ENCODE assay signal across 8 mouse cellular contexts in the genomic region with DNA sequence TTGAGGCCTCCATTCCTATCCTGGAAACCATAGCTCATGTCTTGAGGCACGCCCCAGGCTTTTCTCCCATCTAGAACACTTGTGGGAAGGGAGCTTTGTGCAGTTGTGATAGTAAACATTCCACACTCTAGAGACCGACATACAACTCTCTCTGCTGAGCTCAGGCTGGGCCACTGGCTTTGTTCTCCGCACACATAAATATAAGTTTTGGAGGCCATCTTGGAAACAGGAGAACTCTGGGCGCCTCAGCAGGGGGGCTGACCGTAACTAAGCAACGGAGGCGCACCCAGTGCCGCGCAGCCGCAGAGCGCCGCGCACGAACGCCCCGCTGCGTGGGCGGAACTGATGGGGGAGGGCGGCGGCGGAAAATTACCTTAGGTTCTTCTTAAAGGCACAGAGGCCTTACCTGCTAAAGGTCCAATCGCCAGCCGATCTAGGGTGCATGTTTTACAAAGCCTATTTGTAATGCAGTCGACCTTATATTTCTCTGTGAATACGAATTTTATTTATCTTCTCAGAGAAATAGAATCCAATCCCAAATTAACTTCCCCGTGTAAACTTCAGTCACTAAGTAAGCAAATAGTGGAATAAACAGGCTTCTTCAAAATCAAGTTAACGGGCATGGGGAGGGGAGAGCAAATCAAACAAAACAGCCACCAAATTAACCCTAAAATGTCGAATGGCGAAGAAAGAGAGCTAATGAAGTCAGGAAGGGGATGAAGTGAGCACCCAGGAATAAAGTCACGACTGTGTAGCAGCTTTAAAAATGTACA.
DNase-seq lines count a peak whose midpoint lies in the region; ATAC-seq lines count a peak whose summit lies in the region.

No protein-coding gene starts in this region.

- WGBS in hindbrain, embryonic 12.5 days = 2% methylated on average over 30 of the region's 30 CpGs

- H3K4me1 ChIP-seq in hindbrain, embryonic 12.5 days = peaks cover 15% of the 10 kb centered on the region

- no peaks in the 10 kb centered on the region; the same call in 1 of the 2 replicates for H3K9me3 ChIP-seq in hindbrain, embryonic 12.5 days (replicated peaks)

- DNase-seq in R1 (ENCODE audit: low read depth, low spot score) = peak; percentile 94
- peak; percentile 98 to 99 for DNase-seq in cerebellum, postnatal 10 days
- peak; percentile 91 to 93 for DNase-seq in frontal cortex, postnatal 10 days (ENCODE audit: low spot score in 2 of 2)
- DNase-seq in left cerebral cortex, adult 11 months (ENCODE audit: low spot score) = peak; percentile 91
- DNase-seq in lung, postnatal 36 days = peak; percentile 96
- peak; percentile 95 for DNase-seq in retina, embryonic 14.5 days (ENCODE audit: low spot score)
- peak; percentile 95 to 97 for DNase-seq in thymus, postnatal 36 days

- peak overlapping the region; percentile 53; the same call in 1 of the 2 replicates for H3K9ac ChIP-seq in hindbrain, embryonic 12.5 days

- no peaks in the 10 kb centered on the region for H3K27me3 ChIP-seq in hindbrain, embryonic 12.5 days

- peak overlapping the region; percentile 23 for H3K4me3 ChIP-seq in hindbrain, embryonic 12.5 days

- no peaks in the 10 kb centered on the region for H3K36me3 ChIP-seq in hindbrain, embryonic 12.5 days

- H3K27ac ChIP-seq in hindbrain, embryonic 12.5 days = peak overlapping the region; percentile 86

- H3K4me2 ChIP-seq in hindbrain, embryonic 12.5 days (replicated peaks) = peak overlapping the region; percentile 54

- ATAC-seq in hindbrain, embryonic 12.5 days (ENCODE audit: low FRiP score) = peak; percentile 92

Comparison
In these comparisons a context has a peak if more than half of its experiments do, and no peak if none do; other contexts are left out.
1. Peak in every context shown above with its lines: DNase-seq, ATAC-seq, H3K4me3 ChIP-seq and H3K27ac ChIP-seq.